Mouse (Mus musculus): Measurements from ENCODE around the gene Bcan. TPM values are rescaled to one million over a fixed set of nuclear protein-coding genes. Genes with fewer than 3 reads are reported as not detected.

Gene Bcan
- polyA plus RNA-seq, 1 experiment: 0.54 TPM

DNA sequence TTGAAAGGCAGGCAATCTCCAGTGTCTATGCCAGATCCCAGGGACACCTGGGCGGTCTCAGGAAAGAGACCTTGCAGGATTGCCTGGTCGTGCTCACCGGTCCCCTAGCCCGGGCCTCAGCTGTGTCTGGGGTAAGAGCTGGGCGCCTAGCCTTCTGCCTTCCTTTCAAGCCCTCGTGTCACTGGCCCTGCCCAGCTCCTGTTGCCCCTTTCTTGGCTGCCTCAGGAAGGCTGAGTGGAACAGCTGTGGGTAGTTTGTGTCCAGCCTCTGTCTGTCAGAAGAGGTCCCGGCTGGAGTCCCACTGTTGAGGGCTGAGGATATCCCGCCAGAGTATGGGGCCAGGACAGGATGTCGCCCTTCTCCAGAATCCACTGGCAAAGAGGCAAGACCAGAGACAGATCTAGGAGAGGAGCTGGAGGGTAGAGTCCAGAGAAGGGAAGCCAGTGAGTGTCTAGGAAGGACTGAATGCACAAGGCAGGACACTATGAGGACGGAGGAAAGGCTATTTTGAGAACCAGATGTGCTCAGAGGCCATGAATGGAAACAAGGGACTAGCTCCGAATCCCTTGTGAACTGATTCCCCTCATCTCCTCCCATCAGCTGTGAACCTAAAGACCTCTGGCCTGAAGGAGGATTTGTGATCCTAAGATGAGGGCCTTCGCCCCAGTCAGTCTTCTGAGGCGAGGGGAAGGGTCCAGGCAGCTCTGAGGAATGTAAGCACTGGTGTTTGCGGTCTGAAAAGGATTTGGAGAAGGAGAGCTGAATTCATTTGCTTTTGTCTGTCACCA, 26.2 kb downstream of the Bcan start:
- DNase-seq: no peak
- 88% methylated on average over 14 of the region's 14 CpGs for WGBS
- TF ChIP-seq POLR2A (IDR thresholded peaks at IDR 0.05; ENCODE audit: control insufficient read depth, extremely low read depth, insufficient read depth, low read length, poor library complexity) (no peak), CTCF (IDR thresholded peaks at IDR 0.05; ENCODE audit: borderline replicate concordance, control insufficient read depth, extremely low read depth, insufficient read depth, low read length, poor library complexity) (no peak)
- Histone ChIP-seq H3K27me3 (ENCODE audit: control insufficient read depth, insufficient read depth, low read length) (peaks cover 25% of the 10 kb centered on the region; the same call in 1 of the 2 replicates), H3K36me3 (ENCODE audit: control insufficient read depth, insufficient read depth, low read length) (no peaks in the 10 kb centered on the region), H3K4me1 (replicated peaks; ENCODE audit: control insufficient read depth, insufficient read depth, low read length) (peaks cover 14% of the 10 kb centered on the region), H3K4me3 (ENCODE audit: control insufficient read depth, insufficient read depth, low read length) (no peak overlapping the region), H3K27ac (ENCODE audit: control insufficient read depth, insufficient read depth, low read length) (no peak overlapping the region)

DNA sequence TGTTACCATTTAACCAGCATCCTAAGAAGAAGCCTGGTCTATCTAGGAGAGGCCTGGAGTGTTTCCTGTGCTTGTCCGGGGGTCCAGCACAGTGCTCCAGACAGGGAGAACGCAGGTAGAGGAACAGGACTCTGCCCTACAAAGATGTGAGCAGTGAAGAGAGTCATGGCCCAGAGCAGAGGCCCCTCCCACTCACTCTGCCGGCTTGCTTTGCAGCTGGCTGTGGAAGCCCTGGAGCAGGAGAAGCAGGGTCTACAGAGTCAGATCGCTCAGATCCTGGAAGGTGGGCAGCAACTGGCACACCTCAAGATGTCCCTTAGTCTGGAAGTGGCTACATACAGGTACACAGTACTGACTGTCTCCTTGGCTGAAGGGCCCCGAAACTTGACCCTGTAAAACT, 27.3 kb downstream of the Bcan start:
- TF ChIP-seq CTCF (IDR thresholded peaks at IDR 0.05; ENCODE audit: borderline replicate concordance, control insufficient read depth, extremely low read depth, insufficient read depth, low read length, poor library complexity) (no peak), POLR2A (IDR thresholded peaks at IDR 0.05; ENCODE audit: control insufficient read depth, extremely low read depth, insufficient read depth, low read length, poor library complexity) (no peak)
- Histone ChIP-seq H3K27ac (ENCODE audit: control insufficient read depth, insufficient read depth, low read length) (no peak overlapping the region), H3K36me3 (ENCODE audit: control insufficient read depth, insufficient read depth, low read length) (no peaks in the 10 kb centered on the region), H3K27me3 (ENCODE audit: control insufficient read depth, insufficient read depth, low read length) (peaks cover 25% of the 10 kb centered on the region; the same call in 1 of the 2 replicates), H3K4me3 (ENCODE audit: control insufficient read depth, insufficient read depth, low read length) (no peak overlapping the region), H3K4me1 (replicated peaks; ENCODE audit: control insufficient read depth, insufficient read depth, low read length) (peaks cover 14% of the 10 kb centered on the region)
- DNase-seq: no peak
- 78% methylated on average over 5 of the region's 5 CpGs for WGBS

DNA sequence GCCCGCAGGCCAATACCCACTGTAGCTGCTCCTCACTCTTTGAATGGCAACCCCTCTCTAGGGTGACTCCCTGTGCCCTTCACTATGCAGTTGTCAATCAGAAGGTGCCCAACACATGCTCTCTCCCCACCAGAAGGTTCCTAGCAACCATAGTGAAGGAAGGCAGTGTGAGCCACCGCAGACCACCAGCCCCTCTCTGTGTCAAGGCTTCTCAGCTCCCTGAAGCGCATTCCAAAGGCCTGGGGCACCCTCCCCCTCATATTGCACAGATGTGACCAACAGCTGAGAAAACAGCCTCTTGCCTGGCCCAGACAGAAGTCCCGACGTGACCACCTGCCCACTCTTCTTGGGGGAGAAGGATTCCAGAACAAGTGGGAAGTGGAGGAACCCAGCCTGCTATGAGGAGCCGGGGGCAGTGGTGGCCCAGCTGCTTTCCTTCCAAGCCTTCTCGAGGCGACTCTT, 27.8 kb downstream of the Bcan start:
- 75% methylated on average over 8 of the region's 8 CpGs for WGBS
- Histone ChIP-seq H3K4me1 (replicated peaks; ENCODE audit: control insufficient read depth, insufficient read depth, low read length) (peaks cover 14% of the 10 kb centered on the region), H3K4me3 (ENCODE audit: control insufficient read depth, insufficient read depth, low read length) (no peak overlapping the region), H3K36me3 (ENCODE audit: control insufficient read depth, insufficient read depth, low read length) (no peaks in the 10 kb centered on the region), H3K27ac (ENCODE audit: control insufficient read depth, insufficient read depth, low read length) (no peak overlapping the region), H3K27me3 (ENCODE audit: control insufficient read depth, insufficient read depth, low read length) (peaks cover 25% of the 10 kb centered on the region; the same call in 1 of the 2 replicates)
- TF ChIP-seq CTCF (IDR thresholded peaks at IDR 0.05; ENCODE audit: borderline replicate concordance, control insufficient read depth, extremely low read depth, insufficient read depth, low read length, poor library complexity) (no peak), POLR2A (IDR thresholded peaks at IDR 0.05; ENCODE audit: control insufficient read depth, extremely low read depth, insufficient read depth, low read length, poor library complexity) (no peak)
- no peak for DNase-seq

DNA sequence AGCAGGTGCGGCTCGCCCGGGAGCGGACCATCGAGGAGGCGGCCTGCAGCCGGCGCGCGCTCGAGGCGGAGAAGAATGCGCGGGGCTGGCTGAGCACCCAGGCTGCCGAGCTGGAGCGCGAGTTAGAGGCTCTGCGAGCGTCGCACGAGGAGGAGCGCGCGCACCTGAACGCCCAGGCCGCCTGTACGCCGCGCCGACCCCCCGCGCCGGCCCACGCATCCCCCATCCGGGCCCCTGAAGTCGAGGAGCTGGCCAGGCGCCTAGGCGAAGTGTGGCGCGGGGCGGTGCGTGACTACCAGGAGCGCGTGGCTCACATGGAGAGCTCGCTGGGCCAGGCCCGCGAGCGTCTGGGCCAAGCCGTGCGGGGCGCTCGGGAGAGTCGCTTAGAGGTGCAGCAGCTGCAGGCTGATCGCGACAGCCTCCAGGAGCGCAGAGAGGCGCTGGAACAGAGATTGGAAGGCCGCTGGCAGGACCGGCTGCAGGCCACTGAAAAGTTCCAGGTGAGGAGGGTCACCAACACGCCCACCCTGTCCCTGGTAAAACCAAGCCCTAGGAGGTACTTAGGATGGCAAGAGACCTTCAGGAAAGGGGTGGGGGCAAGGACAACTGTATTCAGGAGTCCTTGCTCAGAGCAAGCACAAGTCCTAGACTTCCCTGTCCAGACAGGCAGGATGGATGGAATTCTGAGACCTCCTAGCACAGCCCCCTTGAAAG, 28.4 kb downstream of the Bcan start:
- peaks cover 14% of the 10 kb centered on the region for H3K4me1 ChIP-seq (replicated peaks; ENCODE audit: control insufficient read depth, insufficient read depth, low read length)
- H3K4me3 ChIP-seq (ENCODE audit: control insufficient read depth, insufficient read depth, low read length): peak overlapping the region; percentile 19; the same call in 1 of the 2 replicates
- WGBS: 7% methylated on average over 60 of the region's 60 CpGs
- no peak for DNase-seq
- TF ChIP-seq POLR2A (IDR thresholded peaks at IDR 0.05; ENCODE audit: control insufficient read depth, extremely low read depth, insufficient read depth, low read length, poor library complexity): no peak
- no peak for TF ChIP-seq CTCF (IDR thresholded peaks at IDR 0.05; ENCODE audit: borderline replicate concordance, control insufficient read depth, extremely low read depth, insufficient read depth, low read length, poor library complexity)
- no peaks in the 10 kb centered on the region for H3K36me3 ChIP-seq (ENCODE audit: control insufficient read depth, insufficient read depth, low read length)
- H3K27ac ChIP-seq (ENCODE audit: control insufficient read depth, insufficient read depth, low read length): no peak overlapping the region
- H3K27me3 ChIP-seq (ENCODE audit: control insufficient read depth, insufficient read depth, low read length): peaks cover 25% of the 10 kb centered on the region; the same call in 1 of the 2 replicates

DNA sequence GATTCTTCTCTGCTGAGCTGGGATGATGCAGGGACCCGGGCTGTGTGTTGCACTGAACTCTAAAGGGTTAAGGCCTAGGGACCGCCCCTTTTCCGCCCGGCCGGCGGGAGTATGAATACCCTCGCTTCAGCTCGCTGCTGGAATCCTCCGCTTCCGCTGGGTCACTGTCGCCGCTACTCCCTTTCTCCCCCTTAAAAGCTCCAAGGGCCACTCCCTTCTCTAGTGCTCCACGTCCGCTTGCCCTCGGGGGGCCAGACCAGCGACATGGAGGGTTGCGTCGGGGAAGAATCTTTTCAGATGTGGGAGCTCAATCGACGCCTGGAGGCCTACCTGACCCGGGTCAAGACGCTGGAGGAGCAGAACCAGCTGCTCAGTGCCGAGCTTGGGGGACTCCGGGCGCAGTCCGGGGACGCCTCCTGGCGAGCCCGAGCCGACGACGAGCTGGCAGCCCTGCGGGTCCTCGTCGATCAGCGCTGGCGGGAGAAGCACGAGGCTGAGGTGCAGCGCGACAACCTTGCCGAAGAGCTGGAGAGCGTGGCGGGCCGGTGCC, 29.0 kb downstream of the Bcan start, which contains the start of gene Nes:
Nes (plus strand) TSS at position 140 of the 550 bp plus-strand sequence.
- Histone ChIP-seq H3K27me3 (ENCODE audit: control insufficient read depth, insufficient read depth, low read length) (peaks cover 25% of the 10 kb centered on the region; the same call in 1 of the 2 replicates), H3K36me3 (ENCODE audit: control insufficient read depth, insufficient read depth, low read length) (no peaks in the 10 kb centered on the region), H3K4me1 (replicated peaks; ENCODE audit: control insufficient read depth, insufficient read depth, low read length) (peaks cover 14% of the 10 kb centered on the region), H3K4me3 (ENCODE audit: control insufficient read depth, insufficient read depth, low read length) (peak within 1 kb of the TSS; percentile 19; the same call in 1 of the 2 replicates), H3K27ac (ENCODE audit: control insufficient read depth, insufficient read depth, low read length) (no peak within 1 kb of the TSS)
- 3% methylated on average over 44 of the region's 44 CpGs for whole genome bisulfite sequencing
- peak; percentile 24 for DNase-seq
- no peak for TF ChIP-seq POLR2A (IDR thresholded peaks at IDR 0.05; ENCODE audit: control insufficient read depth, extremely low read depth, insufficient read depth, low read length, poor library complexity)
- no peak for TF ChIP-seq CTCF (IDR thresholded peaks at IDR 0.05; ENCODE audit: borderline replicate concordance, control insufficient read depth, extremely low read depth, insufficient read depth, low read length, poor library complexity)

Data from thymus, adult 2 months (tissue).